Mouse (Mus musculus): ENCODE results near the gene Cebpz.
A peak's percentile ranks its signal among the peaks of the same experiment; 100 is the strongest.

Gene Cebpz

GRCm38 (mm10) chr17:78936466-78937228 is at the start of gene Cebpz, which contains the start of gene Ndufaf7:
Gene Cebpz (minus strand): TSS chr17:78937066.
Gene Ndufaf7 (plus strand): TSS chr17:78937136.
- peak; percentile 90 to 97 for DNase-seq

GRCm38 (mm10) chr17:78983736-78984135 is 46.9 kb upstream of the Cebpz start:
- DNase-seq, result no peak

- DNase-seq, result no peak
Observed at GRCm38 (mm10) chr17:78983166-78983565, 46.3 kb upstream of the Cebpz start.

- no peak for DNase-seq
Observed at GRCm38 (mm10) chr17:78968500-78968899, 31.6 kb upstream of the Cebpz start.

GRCm38 (mm10) chr17:78966092-78966883 is 29.4 kb upstream of the Cebpz start:
- DNase-seq, result no peak

- DNase-seq, result no peak
Observed at GRCm38 (mm10) chr17:78964387-78964786, 27.5 kb upstream of the Cebpz start.

GRCm38 (mm10) chr17:78959473-78959872 is 22.6 kb upstream of the Cebpz start:
- DNase-seq, result no peak

GRCm38 (mm10) chr17:78953240-78953639 is 16.4 kb upstream of the Cebpz start:
- no peak for DNase-seq

GRCm38 (mm10) chr17:78952070-78952469 is 15.2 kb upstream of the Cebpz start:
- DNase-seq, result no peak

- no peak for DNase-seq
Observed at GRCm38 (mm10) chr17:78951225-78951624, 14.4 kb upstream of the Cebpz start.

GRCm38 (mm10) chr17:78942579-78942978 is 5.7 kb upstream of the Cebpz start:
- no peak for DNase-seq

- DNase-seq, result no peak
Observed at GRCm38 (mm10) chr17:78938927-78939326, 2.1 kb upstream of the Cebpz start.

GRCm38 (mm10) chr17:78937229-78937853 is 475 bp upstream of the Cebpz start:
- DNase-seq, result no peak

- no peak for DNase-seq
Observed at GRCm38 (mm10) chr17:78935857-78936256, 1.0 kb downstream of the Cebpz start.

- DNase-seq, result no peak
Observed at GRCm38 (mm10) chr17:78917696-78918095, 19.2 kb downstream of the Cebpz start.

- no peak for DNase-seq
Observed at GRCm38 (mm10) chr17:78916899-78917298, 20.0 kb downstream of the Cebpz start.

GRCm38 (mm10) chr17:78916369-78916813 is 20.5 kb downstream of the Cebpz start, which contains the start of gene Cebpzos:
Gene Cebpzos (plus strand): TSS chr17:78916500.
- peak; percentile 86 to 92 for DNase-seq

- DNase-seq, result no peak
Observed at GRCm38 (mm10) chr17:78915772-78916171, 21.1 kb downstream of the Cebpz start.

GRCm38 (mm10) chr17:78913921-78914320 is 22.9 kb downstream of the Cebpz start:
- no peak for DNase-seq

GRCm38 (mm10) chr17:78912861-78913281 is 24.0 kb downstream of the Cebpz start:
- no peak for DNase-seq

GRCm38 (mm10) chr17:78909374-78909773 is 27.5 kb downstream of the Cebpz start:
- DNase-seq, result no peak

GRCm38 (mm10) chr17:78906892-78907291 is 30.0 kb downstream of the Cebpz start, which contains the start of gene Sult6b1:
Gene Sult6b1 (minus strand): TSS chr17:78906992.
- DNase-seq, result no peak

GRCm38 (mm10) chr17:78903158-78903557 is 33.7 kb downstream of the Cebpz start:
- no peak for DNase-seq

Data from spleen, adult 18-20 months (tissue).